Mouse (Mus musculus): ENCODE results near the gene Myo3a.
"Not testable (repeated sequence)": the region's sequence is repeated elsewhere in the genome, so short reads cannot be mapped to it uniquely, and the experiment has no call there.

The Myo3a gene

GRCm38 (mm10) chr2:22227308-22227707 lies at the start of gene Myo3a:
Gene Myo3a, plus strand, starts transcription at chr2:22227503.
- peak; percentile 26 for DNase-seq (ENCODE audit: low spot score)

- no peak for DNase-seq (ENCODE audit: low spot score)
Measured at GRCm38 (mm10) chr2:22250462-22250861, 23.2 kb downstream of the Myo3a start.

DNA sequence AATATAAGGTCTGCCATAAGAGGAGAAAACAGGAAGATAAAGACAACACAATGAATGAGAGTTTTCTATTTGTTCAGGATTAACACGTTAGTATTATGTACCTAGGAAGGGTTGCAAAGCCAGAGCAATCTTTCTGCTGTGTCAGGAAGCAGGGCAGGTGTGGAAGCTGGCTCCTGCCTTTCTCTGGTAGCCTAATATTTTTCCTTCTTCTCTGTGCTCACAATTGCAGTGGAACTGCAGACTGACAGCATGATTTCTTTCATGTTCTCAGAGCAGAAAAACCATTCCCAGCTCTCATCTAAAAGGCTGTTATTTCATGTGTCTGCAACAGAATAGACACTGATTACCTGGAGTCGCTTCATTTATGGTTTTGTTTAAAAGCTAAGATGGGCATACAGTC lies 23.7 kb downstream of the Myo3a start:
- no peak for DNase-seq (ENCODE audit: low spot score)

DNA sequence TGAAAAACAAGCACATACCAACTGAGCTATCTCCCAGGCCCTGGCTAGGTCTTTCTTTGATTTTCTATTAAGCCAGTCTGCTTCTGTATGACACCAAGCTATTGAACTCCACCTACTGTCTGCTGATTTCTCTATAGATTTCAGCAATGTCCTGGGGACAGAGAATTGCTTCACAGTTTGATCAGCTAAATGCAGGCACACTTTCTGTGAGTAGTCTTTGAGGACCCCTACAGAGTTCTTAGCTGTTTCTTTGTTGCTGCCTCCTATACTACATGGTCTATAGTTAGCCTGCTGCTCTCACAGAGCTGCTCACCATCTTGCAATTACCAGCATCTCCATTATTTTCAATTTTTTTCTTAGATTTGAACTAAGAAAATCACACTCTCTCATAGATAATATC lies 28.3 kb downstream of the Myo3a start:
- no peak for DNase-seq (ENCODE audit: low spot score)

GRCm38 (mm10) chr2:22271555-22271954 lies 44.3 kb downstream of the Myo3a start:
- DNase-seq (ENCODE audit: low spot score) = no peak

GRCm38 (mm10) chr2:22285366-22285765 lies 58.1 kb downstream of the Myo3a start:
- no peak for DNase-seq (ENCODE audit: low spot score)

GRCm38 (mm10) chr2:22285777-22286176 lies 58.5 kb downstream of the Myo3a start:
- no peak for DNase-seq (ENCODE audit: low spot score)

- DNase-seq (ENCODE audit: low spot score) = peak; percentile 88
Measured at GRCm38 (mm10) chr2:22293579-22294446, 66.5 kb downstream of the Myo3a start.

DNA sequence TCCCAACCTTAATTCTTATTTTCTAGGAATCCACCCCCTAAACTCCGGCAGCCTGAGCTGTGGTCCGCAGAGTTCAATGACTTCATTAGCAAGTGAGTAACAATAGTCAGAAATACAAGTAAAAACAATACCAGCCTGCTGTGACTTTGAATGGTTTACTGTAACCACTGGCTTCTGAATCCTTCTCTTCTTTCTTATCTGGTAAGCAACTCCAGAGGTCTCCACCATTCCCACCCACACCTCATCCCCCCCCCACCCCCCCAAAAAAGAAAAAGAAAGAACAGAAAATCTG lies 67.1 kb downstream of the Myo3a start:
- DNase-seq (ENCODE audit: low spot score) = no peak

- DNase-seq (ENCODE audit: low spot score) = no peak
Measured at GRCm38 (mm10) chr2:22297913-22298312, 70.6 kb downstream of the Myo3a start.

DNA sequence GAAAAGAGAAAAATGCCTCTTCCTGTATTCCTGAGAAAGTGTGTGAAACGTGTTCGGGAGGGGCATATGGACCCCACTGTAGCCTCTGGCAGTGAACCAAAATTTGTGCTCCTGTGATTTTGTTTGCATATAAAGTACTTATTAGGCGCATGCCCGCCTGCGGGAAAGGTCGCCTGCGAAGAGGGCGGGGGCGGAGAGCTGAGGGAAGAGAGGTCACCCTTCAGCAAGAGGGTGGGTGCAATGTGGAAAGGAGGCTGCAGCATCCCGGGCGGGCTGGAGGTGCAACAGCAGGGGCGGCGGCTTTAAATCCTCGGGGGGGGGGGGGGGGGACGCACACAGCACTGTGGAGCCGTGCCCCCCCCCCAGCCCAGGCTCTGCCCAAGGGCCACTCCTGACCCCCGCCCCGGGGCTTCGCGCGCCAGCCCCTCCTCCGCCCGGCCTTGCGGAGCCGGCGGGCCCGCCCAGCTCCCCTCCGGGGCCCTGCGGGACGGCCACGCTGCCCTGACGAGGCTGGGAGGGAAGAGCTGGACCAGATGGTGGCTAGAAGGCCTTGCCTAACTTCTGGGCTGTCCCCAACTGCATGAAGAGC lies 111.1 kb downstream of the Myo3a start:
- DNase-seq (ENCODE audit: low spot score) = peak; percentile 62

DNA sequence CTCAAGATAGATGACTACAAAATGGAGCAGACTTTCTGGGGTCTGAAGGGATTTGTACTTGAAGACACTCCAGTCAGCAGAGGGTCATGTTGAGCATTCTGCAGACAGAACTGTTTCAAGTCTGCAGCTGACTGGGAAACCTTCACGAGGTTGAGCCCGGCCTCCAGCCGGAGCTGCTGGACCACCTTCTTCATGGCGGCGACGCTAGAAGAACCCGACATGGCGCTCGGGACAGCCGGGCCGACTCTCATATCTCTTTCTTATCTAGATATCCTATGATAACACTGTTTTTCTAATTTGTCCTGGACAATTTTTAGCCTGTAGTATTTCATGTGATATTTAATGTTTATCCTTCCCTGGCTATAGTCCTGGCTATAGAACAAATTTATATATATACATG lies 183.2 kb downstream of the Myo3a start:
- DNase-seq (ENCODE audit: low spot score) = not testable (repeated sequence)

- DNase-seq (ENCODE audit: low spot score) = no peak
Measured at GRCm38 (mm10) chr2:22548421-22548820, 321.1 kb downstream of the Myo3a start.

GRCm38 (mm10) chr2:22587469-22588169 lies 360.3 kb downstream of the Myo3a start:
- DNase-seq (ENCODE audit: low spot score) = not testable (repeated sequence)

GRCm38 (mm10) chr2:22588170-22588541 lies 360.9 kb downstream of the Myo3a start:
- not testable (repeated sequence) for DNase-seq (ENCODE audit: low spot score)

DNA sequence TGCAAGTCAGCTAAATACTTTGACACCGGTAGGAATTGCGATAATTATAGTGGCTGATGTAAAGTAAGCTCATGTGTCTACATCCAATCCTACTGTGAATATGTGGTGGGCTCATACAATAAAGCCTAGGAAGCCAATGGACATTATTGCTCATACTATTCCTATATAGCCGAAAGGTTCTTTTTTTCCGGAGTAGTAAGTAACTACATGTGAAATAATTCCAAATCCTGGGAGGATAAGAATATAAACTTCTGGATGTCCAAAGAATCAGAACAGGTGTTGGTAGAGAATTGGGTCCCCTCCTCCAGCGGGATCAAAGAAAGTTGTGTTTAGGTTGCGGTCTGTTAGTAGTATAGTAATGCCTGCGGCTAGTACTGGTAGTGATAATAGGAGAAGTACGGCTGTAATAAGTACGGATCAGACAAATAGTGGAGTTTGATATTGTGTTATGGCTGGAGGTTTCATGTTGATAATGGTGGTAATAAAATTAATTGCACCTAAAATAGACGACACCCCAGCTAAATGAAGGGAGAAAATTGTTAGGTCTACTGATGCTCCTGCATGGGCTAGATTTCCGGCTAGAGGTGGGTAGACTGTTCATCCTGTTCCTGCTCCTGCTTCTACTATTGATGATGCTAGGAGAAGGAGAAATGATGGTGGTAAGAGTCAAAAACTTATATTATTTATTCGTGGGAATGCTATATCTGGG lies 361.5 kb downstream of the Myo3a start:
- DNase-seq (ENCODE audit: low spot score) = not testable (repeated sequence)

- DNase-seq (ENCODE audit: low spot score) = not testable (repeated sequence)
Measured at GRCm38 (mm10) chr2:22589382-22590205, 362.3 kb downstream of the Myo3a start.

DNA sequence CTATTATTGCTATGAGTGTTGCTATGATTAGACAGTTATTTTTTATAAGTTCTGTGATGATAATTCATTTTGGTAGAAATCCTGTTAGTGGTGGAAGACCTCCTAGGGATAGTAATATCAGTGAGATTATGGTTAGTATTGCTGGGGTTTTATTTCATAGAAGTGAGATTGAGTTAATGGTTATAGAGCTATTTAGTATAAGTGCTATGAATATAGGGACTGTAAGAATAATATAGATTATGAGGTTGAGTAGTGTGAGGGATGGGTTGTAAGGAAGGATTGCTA lies 362.8 kb downstream of the Myo3a start:
- DNase-seq (ENCODE audit: low spot score) = no peak

GRCm38 (mm10) chr2:22617951-22618350 lies 390.6 kb downstream of the Myo3a start:
- peak; percentile 30 for DNase-seq (ENCODE audit: low spot score)

DNA sequence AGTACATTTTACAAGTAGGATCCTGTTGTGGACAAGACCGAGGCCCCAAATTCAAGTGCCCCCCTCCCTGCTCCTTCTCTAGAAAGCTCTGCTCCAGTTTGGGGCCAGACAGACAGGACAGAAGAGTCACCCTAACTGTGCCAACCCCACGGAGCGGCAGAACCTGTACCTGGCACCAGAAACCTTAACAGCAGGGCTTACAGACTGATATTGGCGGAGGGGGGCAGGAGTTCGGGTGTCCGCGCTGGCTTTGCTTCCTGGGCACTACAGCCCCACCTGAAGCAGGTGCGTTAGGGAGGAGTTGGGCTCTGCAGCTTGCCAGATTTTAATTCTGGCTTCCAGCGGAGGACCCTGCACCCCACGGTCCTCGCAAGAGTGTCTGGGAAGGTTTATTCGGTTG lies 392.1 kb downstream of the Myo3a start:
- peak; percentile 31 for DNase-seq (ENCODE audit: low spot score)

- DNase-seq (ENCODE audit: low spot score) = peak; percentile 84
Measured at GRCm38 (mm10) chr2:22620030-22620429, 392.7 kb downstream of the Myo3a start.

- peak; percentile 46 for DNase-seq (ENCODE audit: low spot score)
Measured at GRCm38 (mm10) chr2:22620534-22620933, 393.2 kb downstream of the Myo3a start.
